Mouse (Mus musculus) spleen, adult 2 months (tissue): ENCODE measurements around the gene Ppp2r1a.

Experiments
- CTCF ChIP-seq: fragments of 200-500 bp; IDR thresholded peaks from 2 replicates; pipeline ENCODE4 v1.5.1; 2011; ENCODE audit warnings: mild to moderate bottlenecking, inconsistent platforms; ENCODE audit not compliant: insufficient read depth, insufficient read length, insufficient replicate concordance; ENCODE audit errors: extremely low read depth
- POLR2A ChIP-seq: fragments of 200-500 bp; IDR thresholded peaks from 2 replicates; pipeline ENCODE4 v1.6.1; 2011; ENCODE audit warnings: low read depth, low read length, inconsistent platforms

DNA sequence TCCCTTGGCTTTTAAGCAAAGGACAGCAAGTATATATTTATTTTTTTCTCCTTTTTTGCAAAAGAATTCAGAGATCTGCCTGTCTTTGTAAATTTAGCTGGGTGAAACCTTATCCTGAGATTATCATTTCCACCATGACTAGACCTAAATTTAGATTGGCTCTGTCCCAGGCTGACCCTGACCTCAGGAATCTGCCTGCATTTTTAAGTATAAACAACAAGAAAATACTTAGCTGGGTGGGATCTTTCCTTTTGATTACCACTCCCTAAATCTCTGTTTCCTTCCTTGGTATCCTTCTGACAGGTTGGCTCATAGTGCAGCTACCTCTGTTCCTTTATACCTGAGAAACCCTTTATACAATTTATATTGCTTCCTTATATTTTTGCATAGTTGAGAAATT, 21.6 kb downstream of the Ppp2r1a start:
- TF ChIP-seq CTCF (no peak), POLR2A (no peak)
